Mouse (Mus musculus) intestine, embryonic 15.5 days (tissue): ENCODE results near the gene Lrrc32. TPM values are rescaled to one million over a fixed set of nuclear protein-coding genes. Genes with fewer than 3 reads are reported as not detected.

ENCODE experiments used
- ATAC-seq: fragments of 200-750 bp; cut with Nextera tagmentation; 2 replicates; pipeline ENCODE4 v1.8.0; 2017; ENCODE audit warnings: moderate TSS enrichment, moderate library complexity
- H3K27ac ChIP-seq: fragments of 300-500 bp; sonication (generic); 2 replicates; pipeline ENCODE4 v1.5.1; 2015; ENCODE audit warnings: mild to moderate bottlenecking, inconsistent platforms
- H3K27me3 ChIP-seq: fragments of 300-500 bp; sonication (generic); replicated peaks from 2 replicates; pipeline ENCODE4 v1.6.1; 2015; ENCODE audit warnings: inconsistent platforms
- H3K36me3 ChIP-seq: fragments of 300-500 bp; sonication (generic); 2 replicates; pipeline ENCODE4 v1.6.1; 2015; ENCODE audit warnings: inconsistent platforms
- H3K4me1 ChIP-seq: fragments of 300-500 bp; sonication (generic); replicated peaks from 2 replicates; pipeline ENCODE4 v1.6.1; 2015; ENCODE audit warnings: inconsistent platforms
- H3K4me2 ChIP-seq: fragments of 300-500 bp; sonication (generic); replicated peaks from 2 replicates; pipeline ENCODE4 v1.6.1; 2015; ENCODE audit warnings: mild to moderate bottlenecking, inconsistent platforms
- H3K4me3 ChIP-seq: fragments of 300-500 bp; sonication (generic); replicated peaks from 2 replicates; pipeline ENCODE4 v1.5.1; 2015; ENCODE audit warnings: inconsistent platforms
- H3K9ac ChIP-seq: fragments of 300-500 bp; sonication (generic); 2 replicates; pipeline ENCODE4 v1.6.1; 2015; ENCODE audit warnings: inconsistent platforms
- H3K9me3 ChIP-seq: fragments of 300-500 bp; sonication (generic); 2 replicates; pipeline ENCODE4 v1.6.1; 2016; ENCODE audit warnings: inconsistent platforms
- WGBS: fragments of 180-500 bp; shearing (Covaris S2); methylation state at CpG from one replicate; pipeline ENCODE4 v1.1.7; 2015; 5-methylcytosine and 5-hydroxymethylcytosine counted together
- polyA plus RNA-seq: library from polyadenylated mRNA; unstranded; fragments of >200 nt; fragmentation: Nextera tagmentation; extraction: Ambion mirVana; gene quantifications from 2 replicates; pipeline ENCODE4 v1.2.1, GENCODE M21; 2015

Lrrc32 gene
- polyA plus RNA-seq, 1 experiment from 2014 or later: 12.4 TPM

GRCm38 (mm10) chr7:98542267-98542666, 53.2 kb downstream of the Lrrc32 start:
- H3K27ac ChIP-seq: no peak overlapping the region
- H3K4me1 ChIP-seq: peaks cover 18% of the 10 kb centered on the region
- H3K36me3 ChIP-seq: no peaks in the 10 kb centered on the region
- ATAC-seq: no peak
- H3K9ac ChIP-seq: no peak overlapping the region
- no peak overlapping the region for H3K4me2 ChIP-seq
- H3K4me3 ChIP-seq: no peak overlapping the region
- H3K27me3 ChIP-seq: no peaks in the 10 kb centered on the region
- WGBS: 84% methylated on average over 3 of the region's 3 CpGs
- no peaks in the 10 kb centered on the region for H3K9me3 ChIP-seq

- Histone ChIP-seq H3K9ac (no peak overlapping the region), H3K4me3 (no peak overlapping the region), H3K27ac (no peak overlapping the region), H3K27me3 (no peaks in the 10 kb centered on the region), H3K9me3 (no peaks in the 10 kb centered on the region), H3K36me3 (no peaks in the 10 kb centered on the region), H3K4me2 (no peak overlapping the region), H3K4me1 (peaks cover 14% of the 10 kb centered on the region)
- no peak for ATAC-seq
- 57% methylated on average over 6 of the region's 6 CpGs for WGBS
These were observed 53.7 kb downstream of the Lrrc32 start for GRCm38 (mm10) chr7:98542731-98543142.

GRCm38 (mm10) chr7:98543853-98544370, 54.8 kb downstream of the Lrrc32 start:
- Histone ChIP-seq H3K9me3 (no peaks in the 10 kb centered on the region), H3K27me3 (no peaks in the 10 kb centered on the region), H3K27ac (no peak overlapping the region), H3K4me3 (no peak overlapping the region), H3K36me3 (no peaks in the 10 kb centered on the region), H3K9ac (no peak overlapping the region), H3K4me2 (no peak overlapping the region), H3K4me1 (0 out of 2 replicates have a peak, but pooled peaks cover 8% of the 10 kb centered on the region)
- no peak for ATAC-seq
- 63% methylated on average over 11 of the region's 11 CpGs for WGBS

- 0 out of 2 replicates have a peak, but pooled peaks have one; percentile 18 for ATAC-seq
- WGBS: 56% methylated on average over 3 of the region's 3 CpGs
These were observed 55.5 kb downstream of the Lrrc32 start for GRCm38 (mm10) chr7:98544556-98544955.

GRCm38 (mm10) chr7:98548839-98549238, 59.8 kb downstream of the Lrrc32 start:
- Histone ChIP-seq H3K9ac (no peak overlapping the region), H3K4me1 (peaks cover 11% of the 10 kb centered on the region), H3K36me3 (no peaks in the 10 kb centered on the region), H3K9me3 (no peaks in the 10 kb centered on the region), H3K4me2 (no peak overlapping the region), H3K27me3 (no peaks in the 10 kb centered on the region), H3K27ac (no peak overlapping the region), H3K4me3 (no peak overlapping the region)
- ATAC-seq: no peak; the same call in 1 of the 2 replicates
- WGBS: 42% methylated on average over 3 of the region's 3 CpGs

More at GRCm38 (mm10) chr7:98544556-98544955, 55.5 kb downstream of the Lrrc32 start:
- H3K36me3 ChIP-seq: no peaks in the 10 kb centered on the region
- no peak overlapping the region for H3K27ac ChIP-seq
- no peak overlapping the region for H3K4me3 ChIP-seq
- H3K27me3 ChIP-seq: no peaks in the 10 kb centered on the region
- no peak overlapping the region for H3K9ac ChIP-seq
- H3K9me3 ChIP-seq: no peaks in the 10 kb centered on the region
- no peak overlapping the region for H3K4me2 ChIP-seq
- 0 out of 2 replicates have a peak, but pooled peaks cover 8% of the 10 kb centered on the region for H3K4me1 ChIP-seq

GRCm38 (mm10) chr7:98550596-98550995, 61.5 kb downstream of the Lrrc32 start:
- 0 out of 2 replicates have a peak, but pooled peaks have one; percentile 28 for ATAC-seq

GRCm38 (mm10) chr7:98551041-98551440, 62.0 kb downstream of the Lrrc32 start:
- no peak overlapping the region for H3K4me3 ChIP-seq
- H3K4me1 ChIP-seq: peaks cover 9% of the 10 kb centered on the region
- H3K4me2 ChIP-seq: no peak overlapping the region
- 55% methylated on average over 3 of the region's 3 CpGs for WGBS
- no peak overlapping the region for H3K9ac ChIP-seq
- H3K9me3 ChIP-seq: no peaks in the 10 kb centered on the region
- no peak overlapping the region for H3K27ac ChIP-seq
- no peaks in the 10 kb centered on the region for H3K27me3 ChIP-seq
- ATAC-seq: no peak
- H3K36me3 ChIP-seq: no peaks in the 10 kb centered on the region

More at GRCm38 (mm10) chr7:98550596-98550995, 61.5 kb downstream of the Lrrc32 start:
- H3K4me1 ChIP-seq: peaks cover 9% of the 10 kb centered on the region
- no peak overlapping the region for H3K9ac ChIP-seq
- H3K4me2 ChIP-seq: no peak overlapping the region
- H3K9me3 ChIP-seq: no peaks in the 10 kb centered on the region
- no peaks in the 10 kb centered on the region for H3K27me3 ChIP-seq
- no peak overlapping the region for H3K27ac ChIP-seq
- WGBS: 31% methylated on average over 2 of the region's 2 CpGs
- H3K36me3 ChIP-seq: no peaks in the 10 kb centered on the region
- no peak overlapping the region for H3K4me3 ChIP-seq

Other genes with a start within 250 kb of the Lrrc32 start
- gene Acer3, start 168.1 kb upstream of the Lrrc32 start, polyA plus RNA-seq: 20.0 and 20.5 TPM in 2 replicates
- gene Tsku, start 128.0 kb upstream of the Lrrc32 start, polyA plus RNA-seq: 8.2 and 8.8 TPM in 2 replicates
- 0.68 and 1.2 TPM in 2 replicates for gene Gucy2d, start 48.9 kb upstream of the Lrrc32 start, polyA plus RNA-seq
- 15.7 and 19.6 TPM in 2 replicates for gene Emsy, start 167.5 kb downstream of the Lrrc32 start, polyA plus RNA-seq
- 41.8 and 43.4 TPM in 2 replicates for gene Thap12, start 213.8 kb downstream of the Lrrc32 start, polyA plus RNA-seq